Mouse (Mus musculus): ENCODE measurements around the gene Rab7b.

DNA sequence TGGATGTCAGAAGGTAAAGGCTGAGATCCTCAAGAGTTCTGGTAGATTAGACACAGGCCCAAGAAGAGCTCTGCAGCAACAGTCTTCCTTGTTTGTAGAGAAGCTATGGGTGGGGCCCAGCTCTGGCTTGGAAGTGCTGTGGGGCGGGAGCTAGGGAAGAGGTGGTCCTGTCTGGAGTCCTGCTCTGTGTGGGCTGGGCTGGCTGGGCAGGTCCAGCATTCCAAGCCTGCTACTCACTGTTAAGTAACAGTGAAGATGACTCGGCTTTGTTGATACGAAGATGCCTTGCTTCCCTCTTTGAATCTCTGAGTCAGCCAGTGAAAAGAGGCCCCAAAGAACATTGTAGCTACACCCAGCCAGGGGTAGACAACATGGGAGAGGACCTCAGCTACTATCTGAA is 1.9 kb downstream of the Rab7b start:
- TF ChIP-seq POLR2A (IDR thresholded peaks at IDR 0.05; ENCODE audit: borderline replicate concordance, extremely low read depth, low read depth, low read length) (peak; percentile 23; the same call in 1 of the 2 replicates), CTCF (IDR thresholded peaks at IDR 0.05; ENCODE audit: insufficient read depth, low read length) (no peak)
